Mouse (Mus musculus) forebrain, postnatal 0 days (tissue): ENCODE measurements around the gene Krtap4-2. TPM values are rescaled to one million over a fixed set of nuclear protein-coding genes. Genes with fewer than 3 reads are reported as not detected.
"Not testable (repeated sequence)": the region's sequence is repeated elsewhere in the genome, so short reads cannot be mapped to it uniquely, and the experiment has no call there.

Source experiments
- ATAC-seq: fragments of 200-750 bp; cut with Nextera tagmentation; 2 replicates; pipeline ENCODE4 v1.8.0; 2017; ENCODE audit warnings: mild to moderate bottlenecking, moderate library complexity
- DNase-seq: peaks from one replicate; pipeline ENCODE4 v3.0.0-alpha.2; 2015
- H3K27ac ChIP-seq: fragments of 300-500 bp; sonication (generic); 2 replicates; pipeline ENCODE4 v1.5.1; 2014; ENCODE audit warnings: low read depth, mild to moderate bottlenecking, antibody characterized with exemption, low read length, moderate library complexity, mixed read lengths
- H3K27me3 ChIP-seq: fragments of 300-500 bp; sonication (generic); 2 replicates; pipeline ENCODE4 v1.6.1; 2014; ENCODE audit warnings: mild to moderate bottlenecking, low read length, mixed read lengths; ENCODE audit not compliant: insufficient read depth
- H3K36me3 ChIP-seq: fragments of 300-500 bp; sonication (generic); 2 replicates; pipeline ENCODE4 v1.6.1; 2014; ENCODE audit warnings: mild to moderate bottlenecking, moderate library complexity; ENCODE audit not compliant: insufficient read depth
- H3K4me1 ChIP-seq: fragments of 300-500 bp; sonication (generic); 2 replicates; pipeline ENCODE4 v1.6.1; 2014; ENCODE audit warnings: antibody characterized with exemption; ENCODE audit not compliant: insufficient read depth
- H3K4me2 ChIP-seq: fragments of 300-500 bp; sonication (generic); 2 replicates; pipeline ENCODE4 v1.6.1; 2014; ENCODE audit warnings: low read depth, mild to moderate bottlenecking, moderate library complexity
- H3K4me3 ChIP-seq: fragments of 300-500 bp; sonication (generic); 2 replicates; pipeline ENCODE4 v1.5.1; 2014; ENCODE audit warnings: low read depth, low read length, mixed read lengths
- H3K9ac ChIP-seq: fragments of 300-500 bp; sonication (generic); 2 replicates; pipeline ENCODE4 v1.6.1; 2014; ENCODE audit warnings: mild to moderate bottlenecking
- H3K9me3 ChIP-seq: fragments of 300-500 bp; sonication (generic); 2 replicates; pipeline ENCODE4 v1.6.1; 2016; ENCODE audit warnings: low read length
- CTCF ChIP-seq: sonication (generic); IDR thresholded peaks from 2 replicates; pipeline ENCODE4 v1.5.1; 2016; ENCODE audit warnings: antibody characterized with exemption, control low read depth, low read depth
- WGBS: fragments of 180-500 bp; shearing (Covaris S2); extraction: QIAGEN DNeasy Blood & Tissue Kit; methylation state at CpG from one replicate; pipeline ENCODE4 v1.1.7; 2014; 5-methylcytosine and 5-hydroxymethylcytosine counted together
- polyA plus RNA-seq: library from polyadenylated mRNA; unstranded; fragments of >200 nt; fragmentation: Nextera tagmentation; extraction: Ambion mirVana; gene quantifications from 2 replicates; pipeline ENCODE4 v1.2.1, GENCODE M21; 2015
- total RNA-seq: library from RNA; depleted of rRNA; stranded (reverse); fragments of >200 nt; gene quantifications from 2 replicates; pipeline ENCODE4 v1.2.3, GENCODE M21; 2014

Krtap4-2 gene
- total and polyA plus RNA-seq, 2 experiments from 2014 or later = not detected

DNA sequence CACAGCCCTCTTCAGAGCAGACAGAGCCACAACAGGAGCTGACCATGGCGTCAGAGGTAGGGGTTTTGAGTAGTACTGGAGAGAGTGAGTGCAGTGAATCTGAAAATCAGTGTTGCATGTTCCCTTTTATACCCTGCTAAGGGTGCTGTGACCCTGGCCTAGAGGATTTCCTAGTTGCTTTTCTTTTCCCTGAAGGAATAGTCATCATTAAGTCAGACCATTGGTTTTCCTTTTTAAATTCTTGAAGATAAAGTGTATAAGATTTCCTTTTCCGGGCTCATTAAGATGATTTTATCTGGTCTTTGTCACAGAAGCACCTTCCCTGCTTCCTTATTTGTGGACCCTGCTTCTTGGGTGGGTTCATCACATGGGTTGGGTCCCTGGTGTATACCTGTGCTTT, 15.3 kb upstream of the Krtap4-2 start, which contains the start of gene Gm11555:
Gm11555 (minus strand) TSS at position 101 of the 400 bp plus-strand sequence.
- Histone ChIP-seq H3K4me3 (no peak within 1 kb of the TSS), H3K4me2 (no peak within 1 kb of the TSS), H3K9me3 (no peaks in the 10 kb centered on the region), H3K27ac (no peak within 1 kb of the TSS), H3K27me3 (no peaks in the 10 kb centered on the region), H3K36me3 (no peaks in the 10 kb centered on the region), H3K4me1 (no peaks in the 10 kb centered on the region), H3K9ac (no peak within 1 kb of the TSS)
- 87% methylated on average over 2 of the region's 2 CpGs for WGBS
- no peak for ATAC-seq
- no peak for DNase-seq
- no peak for TF ChIP-seq CTCF

DNA sequence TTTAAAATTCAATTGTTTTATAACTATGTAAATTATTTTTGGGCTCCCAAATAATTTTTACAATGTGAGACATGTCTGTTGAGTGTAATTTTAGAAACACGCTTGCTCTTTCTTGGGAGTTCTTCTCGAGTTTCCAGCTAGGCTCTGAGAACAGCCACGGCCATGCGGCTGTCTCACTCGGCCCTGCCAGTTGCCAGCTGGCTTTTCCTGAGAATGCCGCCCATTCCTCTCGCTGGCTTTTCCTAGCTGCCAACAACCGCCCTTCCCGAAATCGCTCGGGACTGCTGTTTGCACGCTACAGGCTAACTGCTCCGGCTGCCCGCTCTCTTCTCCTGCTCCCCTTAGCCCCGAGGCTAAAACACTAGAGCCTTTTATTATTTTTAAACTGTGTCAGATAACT, 11.6 kb upstream of the Krtap4-2 start:
- H3K27ac ChIP-seq = no peak overlapping the region
- H3K27me3 ChIP-seq = no peaks in the 10 kb centered on the region
- no peak overlapping the region for H3K9ac ChIP-seq
- H3K4me1 ChIP-seq = no peaks in the 10 kb centered on the region
- H3K4me2 ChIP-seq = no peak overlapping the region
- H3K36me3 ChIP-seq = no peaks in the 10 kb centered on the region
- 70% methylated on average over 15 of the region's 15 CpGs for WGBS
- H3K9me3 ChIP-seq = no peaks in the 10 kb centered on the region
- no peak for TF ChIP-seq CTCF
- no peak overlapping the region for H3K4me3 ChIP-seq
- ATAC-seq (no peak), DNase-seq (peak; percentile 17)

DNA sequence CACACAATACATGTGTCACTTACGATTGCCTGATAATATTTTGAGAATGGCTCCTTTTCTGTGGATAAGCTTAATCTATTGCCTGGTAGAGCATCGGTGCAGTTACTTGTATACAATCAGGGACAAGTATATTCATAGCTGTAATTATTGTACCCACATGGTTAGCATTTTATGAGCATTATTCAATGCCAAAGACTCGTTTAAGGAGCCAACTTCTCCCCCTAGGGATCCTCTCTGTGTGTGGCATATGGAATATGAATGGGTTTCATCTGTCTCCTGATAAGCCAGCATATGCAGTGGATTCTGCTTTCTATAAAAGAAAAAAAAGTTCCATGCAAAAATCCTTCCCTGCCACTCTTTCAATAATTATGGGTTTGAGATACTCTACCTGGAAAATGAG, 9.5 kb upstream of the Krtap4-2 start:
- Histone ChIP-seq H3K4me1 (no peaks in the 10 kb centered on the region), H3K9me3 (no peaks in the 10 kb centered on the region), H3K4me3 (no peak overlapping the region), H3K4me2 (no peak overlapping the region), H3K36me3 (no peaks in the 10 kb centered on the region), H3K27ac (no peak overlapping the region), H3K27me3 (no peaks in the 10 kb centered on the region), H3K9ac (no peak overlapping the region)
- no peak for TF ChIP-seq CTCF
- ATAC-seq (no peak), DNase-seq (peak; percentile 63)
- 47% methylated on average over 3 of the region's 3 CpGs for WGBS

DNA sequence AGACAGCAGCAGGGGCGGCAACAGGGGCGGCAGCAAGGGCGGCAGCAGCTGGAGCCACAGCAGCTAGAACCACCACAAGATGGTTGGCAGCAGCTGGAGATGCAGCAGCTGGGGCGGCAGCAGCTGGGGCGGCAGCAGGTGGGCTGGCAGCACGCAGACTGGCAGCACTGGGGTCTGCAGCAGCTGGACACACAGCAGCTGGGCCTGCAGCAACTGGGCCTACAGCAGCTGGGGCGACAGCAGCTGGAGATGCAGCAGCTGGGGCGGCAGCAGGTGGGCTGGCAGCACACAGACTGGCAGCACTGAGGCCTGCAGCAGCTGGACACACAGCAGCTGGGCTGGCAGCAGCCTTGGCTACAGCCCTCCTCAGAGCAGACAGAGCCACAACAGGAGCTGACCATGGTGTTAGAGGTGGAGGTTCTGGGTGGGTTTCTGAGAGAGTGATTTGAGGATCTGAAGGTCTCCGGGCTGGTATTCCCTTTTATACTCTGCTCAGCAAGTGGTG, 8.8 kb upstream of the Krtap4-2 start, which contains the start of gene Krtap4-7:
Krtap4-7 (minus strand) TSS at position 455 of the 505 bp plus-strand sequence.
- not testable (repeated sequence) for H3K9me3 ChIP-seq, DNase-seq, H3K27ac ChIP-seq, H3K4me1 ChIP-seq, ATAC-seq, H3K27me3 ChIP-seq, H3K4me3 ChIP-seq, H3K9ac ChIP-seq, H3K4me2 ChIP-seq, H3K36me3 ChIP-seq
- WGBS = 84% methylated on average over 9 of the region's 9 CpGs

DNA sequence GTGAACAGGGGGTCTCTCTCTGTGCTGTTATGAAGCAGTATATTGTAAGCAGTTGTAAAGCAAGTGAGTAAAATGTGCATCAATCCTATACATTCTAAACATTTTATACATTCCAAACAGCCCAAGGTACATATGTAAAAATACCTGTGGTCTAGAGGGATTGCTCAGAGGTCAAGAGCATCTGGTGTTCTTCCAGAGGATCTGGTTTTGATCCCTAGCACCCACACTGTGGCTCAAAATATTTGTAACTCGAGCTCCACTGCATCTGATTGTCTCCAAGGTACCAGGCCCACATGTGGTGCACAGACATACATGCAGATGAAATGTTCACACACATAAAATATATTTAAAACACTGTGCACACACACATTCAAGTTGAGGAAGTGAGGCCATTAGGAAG, 6.0 kb upstream of the Krtap4-2 start:
- H3K4me3 ChIP-seq = no peak overlapping the region
- H3K27ac ChIP-seq = no peak overlapping the region
- no peaks in the 10 kb centered on the region for H3K4me1 ChIP-seq
- DNase-seq (no peak), ATAC-seq (no peak)
- no peak overlapping the region for H3K9ac ChIP-seq
- 42% methylated on average over 1 of the region's 1 CpGs for WGBS
- no peak overlapping the region for H3K4me2 ChIP-seq
- no peak for TF ChIP-seq CTCF
- H3K9me3 ChIP-seq = no peaks in the 10 kb centered on the region
- no peaks in the 10 kb centered on the region for H3K27me3 ChIP-seq
- H3K36me3 ChIP-seq = no peaks in the 10 kb centered on the region

DNA sequence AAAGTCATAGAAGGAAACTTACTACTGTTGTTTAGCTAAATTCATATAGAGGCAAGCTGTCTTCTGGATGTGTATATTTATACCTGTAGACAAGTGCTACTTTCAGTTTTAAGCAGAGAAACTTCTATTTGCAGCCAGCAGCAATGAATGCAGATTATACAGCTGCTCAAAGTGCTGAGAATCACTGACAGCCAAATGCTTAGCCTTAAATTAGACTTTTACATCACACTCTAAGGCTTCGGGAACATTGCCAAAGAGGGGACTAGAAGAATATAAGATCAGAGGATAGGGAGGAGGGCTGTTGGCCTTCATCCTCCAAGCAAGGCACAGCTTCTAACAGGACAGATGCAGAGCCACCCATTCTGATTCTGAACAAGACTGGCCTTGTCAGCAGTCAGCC, 2.2 kb upstream of the Krtap4-2 start:
- Histone ChIP-seq H3K4me2 (no peak overlapping the region), H3K27me3 (no peaks in the 10 kb centered on the region), H3K9me3 (no peaks in the 10 kb centered on the region), H3K27ac (no peak overlapping the region), H3K4me1 (no peaks in the 10 kb centered on the region), H3K36me3 (no peaks in the 10 kb centered on the region), H3K9ac (no peak overlapping the region), H3K4me3 (no peak overlapping the region)
- ATAC-seq (no peak), DNase-seq (peak; percentile 43)
- TF ChIP-seq CTCF = no peak
- WGBS = 62% methylated on average over 1 of the region's 1 CpGs

DNA sequence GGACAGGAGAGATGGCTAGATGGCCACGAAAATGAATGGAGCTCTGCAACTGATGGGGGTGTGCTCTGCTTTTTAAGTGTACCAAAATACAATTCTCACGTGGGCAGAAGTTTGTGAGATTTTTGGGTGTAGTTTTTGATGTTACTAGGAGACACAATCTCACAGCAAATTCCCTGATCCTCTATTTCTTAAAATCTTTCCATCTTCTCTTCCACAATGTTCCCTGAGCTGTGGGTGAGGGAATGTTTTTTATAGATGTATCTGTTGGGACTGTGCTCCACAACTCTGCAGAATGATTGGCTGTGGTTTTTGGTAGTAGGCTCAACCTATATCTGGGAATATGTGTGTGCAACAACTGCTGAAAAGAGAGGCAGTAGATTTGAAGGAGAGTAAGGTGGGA, 1.6 kb downstream of the Krtap4-2 start:
- DNase-seq = no peak
- no peak for TF ChIP-seq CTCF
- no peak overlapping the region for H3K4me3 ChIP-seq
- no peak overlapping the region for H3K27ac ChIP-seq
- H3K4me1 ChIP-seq = no peaks in the 10 kb centered on the region
- no peak overlapping the region for H3K4me2 ChIP-seq
- H3K9me3 ChIP-seq = no peaks in the 10 kb centered on the region
- H3K9ac ChIP-seq = no peak overlapping the region
- 61% methylated on average over 2 of the region's 2 CpGs for WGBS
- no peak for ATAC-seq
- H3K27me3 ChIP-seq = no peaks in the 10 kb centered on the region
- no peaks in the 10 kb centered on the region for H3K36me3 ChIP-seq

DNA sequence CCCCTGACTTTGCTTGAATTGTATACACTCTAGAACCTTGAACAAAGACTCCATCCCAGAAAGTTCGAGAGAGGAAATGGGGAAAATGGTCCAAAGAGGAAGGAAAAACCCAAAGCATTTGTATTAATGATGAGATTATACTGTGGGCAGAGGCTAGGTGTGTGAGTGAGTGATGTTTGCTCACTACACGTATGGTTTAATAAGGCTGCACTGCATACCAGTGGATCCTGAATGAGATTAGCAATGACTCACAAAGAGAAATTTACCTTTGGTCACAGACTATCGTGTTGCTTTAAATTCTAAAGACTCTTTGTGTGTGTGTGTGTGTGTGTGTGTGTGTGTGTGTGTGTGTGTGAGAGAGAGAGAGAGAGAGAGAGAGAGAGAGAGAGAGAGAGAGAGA, 4.0 kb downstream of the Krtap4-2 start:
- DNase-seq (no peak), ATAC-seq (no peak)
- Histone ChIP-seq H3K9ac (no peak overlapping the region), H3K4me3 (no peak overlapping the region), H3K4me2 (no peak overlapping the region), H3K27ac (no peak overlapping the region), H3K4me1 (no peaks in the 10 kb centered on the region), H3K36me3 (no peaks in the 10 kb centered on the region), H3K9me3 (no peaks in the 10 kb centered on the region), H3K27me3 (no peaks in the 10 kb centered on the region)
- no peak for TF ChIP-seq CTCF
- WGBS = 76% methylated on average over 3 of the region's 3 CpGs
